Mouse (Mus musculus) forebrain, embryonic 13.5 days (tissue): ENCODE data around the gene Ap4b1. TPM values are rescaled to one million over a fixed set of nuclear protein-coding genes. Genes with fewer than 3 reads are reported as not detected.
"Not testable (repeated sequence)": the region's sequence is repeated elsewhere in the genome, so short reads cannot be mapped to it uniquely, and the experiment has no call there.

ENCODE experiments used
- ATAC-seq: fragments of 200-750 bp; cut with Nextera tagmentation; 2 replicates; pipeline ENCODE4 v1.8.0; 2017
- H3K27ac ChIP-seq: fragments of 300-500 bp; sonication (generic); 2 replicates; pipeline ENCODE4 v1.5.1; 2015; ENCODE audit warnings: inconsistent platforms, mild to moderate bottlenecking, moderate library complexity
- H3K27me3 ChIP-seq: fragments of 300-500 bp; sonication (generic); 2 replicates; pipeline ENCODE4 v1.6.1; 2015; ENCODE audit warnings: mild to moderate bottlenecking, inconsistent platforms
- H3K36me3 ChIP-seq: fragments of 300-500 bp; sonication (generic); 2 replicates; pipeline ENCODE4 v1.6.1; 2015; ENCODE audit warnings: mild to moderate bottlenecking, inconsistent platforms; ENCODE audit not compliant: poor library complexity, severe bottlenecking
- H3K4me1 ChIP-seq: fragments of 300-500 bp; sonication (generic); 2 replicates; pipeline ENCODE4 v1.6.1; 2015; ENCODE audit warnings: inconsistent platforms
- H3K4me2 ChIP-seq: fragments of 300-500 bp; sonication (generic); 2 replicates; pipeline ENCODE4 v1.6.1; 2015; ENCODE audit warnings: inconsistent platforms, mild to moderate bottlenecking, moderate library complexity
- H3K4me3 ChIP-seq: fragments of 300-500 bp; sonication (generic); 2 replicates; pipeline ENCODE4 v1.5.1; 2015; ENCODE audit warnings: mild to moderate bottlenecking, inconsistent platforms
- H3K9ac ChIP-seq: fragments of 300-500 bp; sonication (generic); 2 replicates; pipeline ENCODE4 v1.6.1; 2015; ENCODE audit warnings: mild to moderate bottlenecking, inconsistent platforms
- H3K9me3 ChIP-seq: fragments of 300-500 bp; sonication (generic); replicated peaks from 2 replicates; pipeline ENCODE4 v1.6.1; 2016; ENCODE audit warnings: inconsistent platforms
- WGBS: fragments of 180-500 bp; shearing (Covaris S2); methylation state at CpG from one replicate; pipeline ENCODE4 v1.1.7; 2015; 5-methylcytosine and 5-hydroxymethylcytosine counted together
- polyA plus RNA-seq: library from polyadenylated mRNA; unstranded; fragments of >200 nt; fragmentation: Nextera tagmentation; extraction: Ambion mirVana; gene quantifications from 2 replicates; pipeline ENCODE4 v1.2.1, GENCODE M21; 2015

Gene Ap4b1
- polyA plus RNA-seq, 1 experiment from 2014 or later: 23.2 TPM

DNA sequence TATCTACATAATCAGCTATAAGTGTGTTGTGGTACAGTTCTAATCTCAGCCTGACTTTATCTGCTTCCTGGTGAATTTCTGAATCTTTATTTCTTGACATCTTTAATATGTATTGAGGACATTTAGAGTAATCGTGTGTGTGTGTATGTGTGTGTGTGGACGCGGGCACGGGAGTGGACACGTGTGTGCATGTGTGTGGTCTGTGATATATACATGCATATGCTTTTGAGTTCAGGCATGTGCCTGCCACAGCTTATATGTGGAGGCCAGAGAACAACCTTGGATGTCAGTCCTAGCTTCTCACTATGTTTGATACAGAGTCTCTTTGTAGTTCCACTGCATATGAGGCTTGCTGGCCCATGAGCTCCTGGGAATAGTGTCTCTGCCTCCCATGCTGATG lies 27.1 kb downstream of the Ap4b1 start:
- H3K9me3 ChIP-seq: no peaks in the 10 kb centered on the region
- 97% methylated on average over 5 of the region's 5 CpGs for WGBS
- H3K27me3 ChIP-seq: no peaks in the 10 kb centered on the region
- H3K9ac ChIP-seq: no peak overlapping the region
- no peak overlapping the region for H3K27ac ChIP-seq
- no peaks in the 10 kb centered on the region for H3K36me3 ChIP-seq
- H3K4me1 ChIP-seq: no peaks in the 10 kb centered on the region
- no peak overlapping the region for H3K4me2 ChIP-seq
- no peak for ATAC-seq
- no peak overlapping the region for H3K4me3 ChIP-seq

DNA sequence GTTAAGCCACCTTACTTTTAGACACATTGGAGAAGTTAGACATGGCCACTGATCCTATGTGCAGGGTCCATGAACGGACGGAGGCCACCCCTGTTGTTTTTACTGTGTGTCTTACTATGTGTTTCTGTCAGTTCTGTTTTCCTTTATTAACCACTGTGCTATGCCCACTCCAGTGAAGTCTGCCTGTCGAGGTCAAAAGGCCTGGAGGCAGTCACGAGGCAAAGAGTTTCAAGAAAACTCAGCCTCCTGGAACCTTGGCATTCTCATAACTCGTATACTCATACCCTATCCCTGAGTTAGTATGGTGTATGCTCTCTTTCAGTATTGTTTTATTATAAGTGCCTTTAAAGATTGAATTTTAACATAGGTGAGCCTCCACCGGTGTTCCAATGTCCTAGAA lies 30.4 kb downstream of the Ap4b1 start:
- no peak overlapping the region for H3K4me3 ChIP-seq
- H3K9ac ChIP-seq: no peak overlapping the region
- 89% methylated on average over 6 of the region's 6 CpGs for WGBS
- no peak for ATAC-seq
- no peaks in the 10 kb centered on the region for H3K27me3 ChIP-seq
- no peaks in the 10 kb centered on the region for H3K9me3 ChIP-seq
- no peak overlapping the region for H3K4me2 ChIP-seq
- H3K4me1 ChIP-seq: no peaks in the 10 kb centered on the region
- no peaks in the 10 kb centered on the region for H3K36me3 ChIP-seq
- no peak overlapping the region for H3K27ac ChIP-seq

DNA sequence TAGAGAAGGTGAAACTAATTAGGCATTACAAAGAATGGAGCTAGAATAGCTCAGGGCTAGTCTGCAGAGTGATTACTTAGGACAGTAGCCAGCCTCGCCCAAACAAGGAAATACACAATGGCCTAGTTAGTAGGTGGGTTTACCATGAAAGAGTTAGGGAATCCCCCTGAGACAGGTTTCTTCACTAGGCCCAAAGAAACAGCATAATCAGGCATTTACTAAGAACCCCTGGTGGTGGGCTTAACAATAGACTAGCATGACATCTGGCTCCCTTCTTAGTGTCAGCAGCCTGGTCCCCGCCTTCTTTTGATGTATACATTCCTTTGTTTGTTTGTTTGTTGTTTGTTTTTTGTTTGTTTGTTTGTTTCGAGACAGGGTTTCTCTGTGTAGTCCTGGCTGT lies 30.9 kb downstream of the Ap4b1 start:
- WGBS: 71% methylated on average over 3 of the region's 3 CpGs
- not testable (repeated sequence) for H3K9me3 ChIP-seq, H3K4me2 ChIP-seq, H3K9ac ChIP-seq, H3K27me3 ChIP-seq, H3K27ac ChIP-seq, H3K36me3 ChIP-seq, H3K4me3 ChIP-seq, ATAC-seq, H3K4me1 ChIP-seq

GRCm38 (mm10) chr3:103840946-103841345 lies 31.6 kb downstream of the Ap4b1 start:
- WGBS: 95% methylated on average over 7 of the region's 7 CpGs
- ATAC-seq, H3K4me2 ChIP-seq, H3K27me3 ChIP-seq, H3K36me3 ChIP-seq, H3K9me3 ChIP-seq, H3K4me3 ChIP-seq, H3K27ac ChIP-seq, H3K9ac ChIP-seq, H3K4me1 ChIP-seq: not testable (repeated sequence)

GRCm38 (mm10) chr3:103850644-103851363 lies 41.5 kb downstream of the Ap4b1 start:
- Histone ChIP-seq H3K9me3 (no peaks in the 10 kb centered on the region), H3K4me3 (no peak overlapping the region), H3K9ac (no peak overlapping the region), H3K36me3 (no peaks in the 10 kb centered on the region), H3K27me3 (no peaks in the 10 kb centered on the region), H3K4me2 (no peak overlapping the region), H3K4me1 (no peaks in the 10 kb centered on the region), H3K27ac (no peak overlapping the region)
- ATAC-seq: no peak
- WGBS: 87% methylated on average over 9 of the region's 9 CpGs

GRCm38 (mm10) chr3:103851481-103851880 lies 42.2 kb downstream of the Ap4b1 start:
- no peak overlapping the region for H3K27ac ChIP-seq
- no peak overlapping the region for H3K4me2 ChIP-seq
- H3K4me1 ChIP-seq: no peaks in the 10 kb centered on the region
- no peaks in the 10 kb centered on the region for H3K27me3 ChIP-seq
- no peak for ATAC-seq
- no peak overlapping the region for H3K4me3 ChIP-seq
- H3K36me3 ChIP-seq: no peaks in the 10 kb centered on the region
- 94% methylated on average over 6 of the region's 6 CpGs for WGBS
- no peak overlapping the region for H3K9ac ChIP-seq
- no peaks in the 10 kb centered on the region for H3K9me3 ChIP-seq

DNA sequence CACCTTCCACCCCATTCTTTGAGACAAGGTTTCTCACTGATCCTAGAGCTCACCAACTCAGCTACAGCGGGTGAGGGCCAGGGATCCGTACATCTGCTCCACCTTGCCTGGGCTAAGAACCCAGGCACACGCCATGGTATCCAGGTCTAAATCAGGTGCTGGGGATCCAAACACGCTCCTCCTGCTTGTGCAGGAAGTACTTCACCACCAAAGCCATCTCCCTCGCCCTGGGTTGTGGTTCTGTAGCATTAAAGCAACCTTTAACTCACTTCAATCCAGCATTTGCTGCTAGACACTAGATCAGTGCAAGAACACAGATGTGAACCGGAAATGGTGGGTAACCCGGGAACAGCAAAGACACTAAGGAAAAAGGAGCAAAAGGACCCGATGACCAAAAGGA lies 42.6 kb downstream of the Ap4b1 start:
- H3K4me1 ChIP-seq: no peaks in the 10 kb centered on the region
- WGBS: 91% methylated on average over 8 of the region's 8 CpGs
- H3K27me3 ChIP-seq: no peaks in the 10 kb centered on the region
- H3K9ac ChIP-seq: no peak overlapping the region
- no peak overlapping the region for H3K27ac ChIP-seq
- no peak for ATAC-seq
- H3K4me3 ChIP-seq: no peak overlapping the region
- H3K36me3 ChIP-seq: no peaks in the 10 kb centered on the region
- H3K9me3 ChIP-seq: no peaks in the 10 kb centered on the region
- no peak overlapping the region for H3K4me2 ChIP-seq

DNA sequence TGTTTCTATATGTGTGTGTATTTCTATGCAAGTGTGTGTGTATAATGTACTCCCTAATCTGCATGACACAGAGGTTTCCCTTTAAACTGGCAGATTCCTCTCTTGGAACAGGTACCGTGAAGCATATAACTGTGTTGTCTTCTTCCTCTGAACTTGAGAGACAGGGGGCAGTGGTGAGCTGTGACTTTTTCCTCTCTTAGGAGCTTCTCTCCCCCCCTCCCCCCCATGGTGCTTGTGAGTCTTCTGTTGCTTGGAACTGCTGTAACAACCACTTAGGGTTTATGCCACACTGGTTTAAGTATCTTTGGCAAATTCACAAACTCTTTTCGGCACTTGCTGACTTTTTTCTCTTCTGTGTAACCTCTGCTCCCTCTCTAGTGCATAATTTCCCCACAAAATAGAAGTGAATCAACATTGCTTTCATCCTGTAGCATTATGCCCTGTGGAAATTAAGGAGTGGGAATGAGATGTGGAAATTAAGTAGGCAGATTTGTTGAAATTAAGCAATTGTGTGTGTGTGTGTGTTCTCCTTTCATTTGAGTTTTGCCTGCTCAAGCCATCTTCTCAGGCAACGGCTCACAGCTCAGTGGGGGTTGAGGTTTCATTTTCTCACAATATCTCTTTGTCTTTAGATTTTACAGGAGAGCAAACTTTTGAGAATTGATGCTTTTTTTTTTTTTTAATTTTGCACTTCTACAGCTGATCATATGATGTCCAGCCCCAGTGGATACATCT lies 43.4 kb downstream of the Ap4b1 start:
- H3K4me2 ChIP-seq: no peak overlapping the region
- no peaks in the 10 kb centered on the region for H3K36me3 ChIP-seq
- WGBS: 69% methylated on average over 3 of the region's 3 CpGs

GRCm38 (mm10) chr3:103853804-103854203 lies 44.5 kb downstream of the Ap4b1 start:
- no peak overlapping the region for H3K9ac ChIP-seq
- no peaks in the 10 kb centered on the region for H3K4me1 ChIP-seq
- 72% methylated on average over 8 of the region's 8 CpGs for WGBS
- no peak for ATAC-seq
- no peak overlapping the region for H3K27ac ChIP-seq
- no peaks in the 10 kb centered on the region for H3K27me3 ChIP-seq
- H3K4me2 ChIP-seq: no peak overlapping the region
- H3K9me3 ChIP-seq: no peaks in the 10 kb centered on the region
- H3K36me3 ChIP-seq: no peaks in the 10 kb centered on the region
- H3K4me3 ChIP-seq: no peak overlapping the region

More for the DNA sequence above, 43.4 kb downstream of the Ap4b1 start:
- ATAC-seq: no peak
- H3K4me3 ChIP-seq: no peak overlapping the region
- no peaks in the 10 kb centered on the region for H3K27me3 ChIP-seq
- no peak overlapping the region for H3K9ac ChIP-seq
- no peaks in the 10 kb centered on the region for H3K9me3 ChIP-seq
- no peak overlapping the region for H3K27ac ChIP-seq
- H3K4me1 ChIP-seq: no peaks in the 10 kb centered on the region

GRCm38 (mm10) chr3:103857036-103857805 lies 47.9 kb downstream of the Ap4b1 start:
- no peak overlapping the region for H3K9ac ChIP-seq
- H3K9me3 ChIP-seq: no peaks in the 10 kb centered on the region
- no peak for ATAC-seq
- no peaks in the 10 kb centered on the region for H3K27me3 ChIP-seq
- no peak overlapping the region for H3K4me3 ChIP-seq
- no peak overlapping the region for H3K4me2 ChIP-seq
- no peaks in the 10 kb centered on the region for H3K36me3 ChIP-seq
- 93% methylated on average over 7 of the region's 7 CpGs for WGBS
- no peak overlapping the region for H3K27ac ChIP-seq
- H3K4me1 ChIP-seq: peaks cover 7% of the 10 kb centered on the region; the same call in 1 of the 2 replicates

- Histone ChIP-seq H3K27ac (no peak overlapping the region), H3K9me3 (no peaks in the 10 kb centered on the region), H3K4me1 (peaks cover 7% of the 10 kb centered on the region; the same call in 1 of the 2 replicates), H3K4me3 (no peak overlapping the region), H3K4me2 (no peak overlapping the region), H3K9ac (no peak overlapping the region), H3K36me3 (no peaks in the 10 kb centered on the region), H3K27me3 (no peaks in the 10 kb centered on the region)
- 96% methylated on average over 6 of the region's 6 CpGs for WGBS
- ATAC-seq: no peak
These were observed 48.8 kb downstream of the Ap4b1 start for GRCm38 (mm10) chr3:103857977-103858563.
